Mouse (Mus musculus) forebrain, embryonic 10.5 days (tissue): ENCODE data around the gene Ank2. TPM values are rescaled to one million over a fixed set of nuclear protein-coding genes. Genes with fewer than 3 reads are reported as not detected.

Source experiments
- DNase-seq: peaks from one replicate; pipeline ENCODE4 v3.0.0-alpha.2; 2017; ENCODE audit warnings: low spot score; ENCODE audit errors: extremely low spot score
- H3K27ac ChIP-seq: fragments of 300-500 bp; sonication (generic); 2 replicates; pipeline ENCODE4 v1.5.1; 2016; ENCODE audit warnings: mild to moderate bottlenecking
- H3K27me3 ChIP-seq: fragments of 300-500 bp; sonication (generic); 2 replicates; pipeline ENCODE4 v1.6.1; 2016; ENCODE audit warnings: mild to moderate bottlenecking; ENCODE audit not compliant: poor library complexity, severe bottlenecking
- H3K36me3 ChIP-seq: fragments of 300-500 bp; sonication (generic); replicated peaks from 2 replicates; pipeline ENCODE4 v1.6.1; 2016; ENCODE audit warnings: mild to moderate bottlenecking, moderate library complexity
- H3K4me1 ChIP-seq: fragments of 300-500 bp; sonication (generic); 2 replicates; pipeline ENCODE4 v1.6.1; 2016
- H3K4me3 ChIP-seq: fragments of 300-500 bp; sonication (generic); 2 replicates; pipeline ENCODE4 v1.5.1; 2016; ENCODE audit warnings: mild to moderate bottlenecking, moderate library complexity
- H3K9me3 ChIP-seq: fragments of 300-500 bp; sonication (generic); 2 replicates; pipeline ENCODE4 v1.6.1; 2016; ENCODE audit warnings: mild to moderate bottlenecking, moderate library complexity
- WGBS: fragments of 180-500 bp; shearing (Covaris S2); methylation state at CpG from one replicate; pipeline ENCODE4 v1.1.7; 2016; 5-methylcytosine and 5-hydroxymethylcytosine counted together
- polyA plus RNA-seq: library from polyadenylated mRNA; unstranded; fragments of >200 nt; fragmentation: Nextera tagmentation; extraction: Ambion mirVana; gene quantifications from 2 replicates; pipeline ENCODE4 v1.2.1, GENCODE M21; 2016

Ank2 gene
- polyA plus RNA-seq, 1 experiment from 2014 or later, result 36.3 TPM

DNA sequence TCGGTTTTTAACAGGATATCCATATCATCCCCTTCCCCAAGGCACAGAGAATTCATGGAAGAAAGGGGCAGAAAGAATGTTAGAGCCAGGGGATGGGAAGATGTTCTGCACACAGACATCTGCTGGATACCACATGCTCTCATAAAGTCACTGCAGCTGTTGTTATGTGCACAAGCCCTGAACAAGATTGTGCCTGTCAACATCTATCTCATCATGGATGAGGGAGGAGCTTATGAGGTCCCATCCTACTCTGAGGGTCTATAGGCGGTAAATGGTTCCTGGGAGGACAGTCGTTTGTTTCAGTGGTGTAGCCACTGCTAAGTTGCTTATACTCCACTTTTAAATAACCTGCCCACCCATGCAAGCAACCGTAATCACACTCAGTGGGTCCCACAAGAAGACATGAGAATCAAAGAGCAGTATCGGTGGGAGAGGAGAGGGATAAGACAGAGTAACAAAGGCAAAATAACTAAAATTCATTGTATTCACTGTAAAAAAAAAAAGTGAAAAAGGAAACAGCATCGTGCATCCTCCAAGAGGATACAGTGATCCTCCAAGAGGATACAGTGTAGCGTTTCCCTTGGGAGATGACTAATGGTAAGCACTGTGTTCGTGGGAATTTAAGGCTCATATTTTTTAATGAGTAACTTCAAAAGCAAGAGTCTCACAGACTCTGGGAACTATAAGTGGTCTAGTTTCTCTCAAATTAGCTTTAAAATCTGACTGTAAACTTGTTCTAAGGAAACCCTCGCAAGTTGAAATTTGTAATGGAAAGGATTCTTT, 136.3 kb downstream of the Ank2 start:
- DNase-seq, result no peak
- H3K27ac ChIP-seq, result no peak overlapping the region
- H3K9me3 ChIP-seq, result no peaks in the 10 kb centered on the region
- no peaks in the 10 kb centered on the region for H3K36me3 ChIP-seq
- no peak overlapping the region for H3K4me3 ChIP-seq
- WGBS, result 93% methylated on average over 9 of the region's 9 CpGs
- peaks cover 16% of the 10 kb centered on the region for H3K4me1 ChIP-seq
- no peaks in the 10 kb centered on the region; the same call in 1 of the 2 replicates for H3K27me3 ChIP-seq

DNA sequence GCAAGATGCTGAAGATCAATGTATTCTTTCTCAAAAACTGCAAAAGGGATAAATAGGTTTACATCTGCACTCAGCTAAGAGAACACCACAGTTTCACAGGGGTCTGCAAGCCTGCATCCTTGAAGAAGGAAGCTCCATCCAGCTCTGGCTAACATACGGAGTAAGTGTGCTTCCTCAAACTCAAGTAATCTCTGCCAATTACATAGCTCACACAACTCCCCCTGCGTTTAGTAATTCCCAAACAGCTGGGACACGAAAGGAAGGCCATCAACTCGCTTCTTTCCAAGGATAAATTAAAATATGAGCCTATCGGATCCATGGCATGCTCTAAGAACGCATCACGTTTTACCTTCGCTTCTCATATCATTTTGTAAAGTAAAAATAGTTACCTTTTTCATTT, 137.3 kb downstream of the Ank2 start:
- Histone ChIP-seq H3K4me3 (no peak overlapping the region), H3K27me3 (no peaks in the 10 kb centered on the region; the same call in 1 of the 2 replicates), H3K27ac (no peak overlapping the region), H3K36me3 (no peaks in the 10 kb centered on the region), H3K4me1 (peaks cover 15% of the 10 kb centered on the region), H3K9me3 (no peaks in the 10 kb centered on the region)
- DNase-seq, result no peak
- 78% methylated on average over 8 of the region's 8 CpGs for WGBS

DNA sequence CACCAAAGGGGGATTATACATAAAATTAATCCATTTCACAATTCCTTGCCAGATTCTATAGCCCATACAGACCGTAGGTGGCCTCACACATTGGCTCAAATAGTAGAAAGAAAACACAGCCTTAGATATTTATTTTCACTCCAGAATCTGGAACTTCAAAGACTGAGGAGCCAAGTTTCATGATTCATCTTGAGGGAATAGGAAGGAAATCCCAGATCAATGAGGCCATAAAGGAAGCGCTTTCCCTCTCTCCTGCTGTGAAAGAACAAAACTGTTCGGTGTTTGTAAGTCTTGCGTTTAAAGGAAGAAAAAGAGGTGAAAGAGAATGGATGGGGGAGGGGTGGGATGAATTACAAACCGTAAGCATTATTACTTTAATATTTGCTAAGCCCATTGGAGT, 137.8 kb downstream of the Ank2 start:
- H3K4me1 ChIP-seq, result peaks cover 15% of the 10 kb centered on the region
- H3K27ac ChIP-seq, result no peak overlapping the region
- H3K27me3 ChIP-seq, result no peaks in the 10 kb centered on the region; the same call in 1 of the 2 replicates
- no peak overlapping the region for H3K4me3 ChIP-seq
- no peaks in the 10 kb centered on the region for H3K9me3 ChIP-seq
- WGBS, result 44% methylated on average over 5 of the region's 5 CpGs
- no peak for DNase-seq
- H3K36me3 ChIP-seq, result no peaks in the 10 kb centered on the region

DNA sequence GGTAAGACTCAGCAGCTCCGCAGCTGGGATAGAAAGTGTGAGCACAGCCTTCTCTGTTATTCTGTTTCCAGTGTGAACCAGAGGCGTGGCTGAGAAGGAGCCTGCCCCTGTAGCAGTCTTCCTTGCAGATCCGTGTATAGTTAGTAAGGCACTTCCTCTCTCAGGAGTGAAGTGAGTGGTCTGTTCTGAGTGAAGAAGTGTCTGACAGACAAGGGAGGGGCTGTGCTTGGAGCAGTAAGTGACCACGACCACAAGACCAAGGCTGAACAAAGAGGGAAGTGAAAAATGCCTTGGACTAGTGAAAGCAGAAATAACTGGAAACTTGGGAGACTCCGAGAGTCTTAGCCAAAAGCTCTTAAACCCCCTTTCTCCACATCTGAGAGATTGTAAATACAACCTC, 143.9 kb downstream of the Ank2 start:
- DNase-seq, result no peak
- H3K27ac ChIP-seq, result no peak overlapping the region
- no peaks in the 10 kb centered on the region for H3K36me3 ChIP-seq
- no peak overlapping the region for H3K4me3 ChIP-seq
- no peaks in the 10 kb centered on the region for H3K27me3 ChIP-seq
- peaks cover 17% of the 10 kb centered on the region; the same call in 1 of the 2 replicates for H3K4me1 ChIP-seq
- 0 out of 2 replicates have a peak, but pooled peaks cover 3% of the 10 kb centered on the region for H3K9me3 ChIP-seq
- 57% methylated on average over 5 of the region's 5 CpGs for WGBS

DNA sequence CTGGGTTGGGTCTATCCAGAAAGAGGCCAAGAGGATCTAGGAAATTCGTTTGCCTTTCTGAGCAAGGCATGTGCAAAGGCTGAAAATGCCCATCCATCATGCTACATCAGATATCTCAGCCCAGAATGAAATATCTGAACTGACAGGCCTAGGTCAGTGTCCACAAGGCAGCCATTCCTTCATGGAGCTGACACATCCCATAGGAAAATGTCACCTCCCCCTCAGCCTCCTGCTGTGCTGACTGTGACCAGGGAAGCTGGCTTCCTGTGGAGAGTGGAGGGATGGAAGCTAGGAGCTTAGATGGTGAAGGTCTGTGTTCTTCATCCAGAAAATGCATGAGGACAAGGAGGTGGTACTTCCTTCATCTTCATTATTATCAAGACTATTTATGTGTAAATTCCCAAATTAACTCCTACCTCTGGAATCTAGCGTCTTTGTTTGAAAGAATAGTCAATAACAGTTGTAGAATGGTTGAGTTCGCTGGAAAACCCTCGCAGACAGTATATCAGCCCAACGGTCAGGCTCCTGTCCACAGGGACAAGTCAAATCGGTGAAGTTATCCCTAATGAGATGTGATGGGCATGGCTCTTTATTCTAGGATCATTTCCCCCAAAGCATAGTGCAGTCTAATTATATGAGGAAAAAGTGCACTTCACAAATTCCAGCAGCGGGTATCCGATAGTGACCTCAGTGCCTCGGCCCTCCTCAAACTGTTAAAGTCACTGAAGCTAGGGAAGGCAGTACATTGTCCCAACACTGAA, 148.4 kb downstream of the Ank2 start:
- peaks cover 8% of the 10 kb centered on the region; the same call in 1 of the 2 replicates for H3K4me1 ChIP-seq
- H3K27ac ChIP-seq, result no peak overlapping the region
- no peak overlapping the region for H3K4me3 ChIP-seq
- 91% methylated on average over 9 of the region's 9 CpGs for WGBS
- no peak for DNase-seq
- H3K36me3 ChIP-seq, result no peaks in the 10 kb centered on the region
- H3K9me3 ChIP-seq, result peaks cover 12% of the 10 kb centered on the region
- no peaks in the 10 kb centered on the region for H3K27me3 ChIP-seq

DNA sequence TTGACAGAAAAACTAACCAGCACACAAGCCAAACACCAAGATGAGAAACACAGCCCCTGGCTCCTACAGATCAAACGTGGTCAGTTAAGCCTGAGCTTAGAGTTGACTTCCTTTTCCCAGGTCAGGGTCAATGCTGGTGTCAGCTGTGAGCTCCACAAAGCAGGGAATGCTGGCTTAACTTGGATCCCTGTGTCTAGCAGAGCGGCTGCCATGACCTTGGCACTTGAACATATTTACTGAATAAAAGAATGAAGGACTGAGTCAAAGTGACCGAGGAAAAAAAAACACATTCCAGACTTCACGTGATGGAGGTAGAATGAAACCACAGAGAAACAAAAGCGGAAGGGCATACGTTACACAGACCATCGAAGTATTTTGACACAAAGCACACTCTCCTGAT, 150.2 kb downstream of the Ank2 start:
- no peak for DNase-seq
- H3K27me3 ChIP-seq, result no peaks in the 10 kb centered on the region
- WGBS, result 83% methylated on average over 7 of the region's 7 CpGs
- no peak overlapping the region for H3K27ac ChIP-seq
- no peak overlapping the region for H3K4me3 ChIP-seq
- H3K36me3 ChIP-seq, result no peaks in the 10 kb centered on the region
- peaks cover 12% of the 10 kb centered on the region for H3K9me3 ChIP-seq
- H3K4me1 ChIP-seq, result no peaks in the 10 kb centered on the region

DNA sequence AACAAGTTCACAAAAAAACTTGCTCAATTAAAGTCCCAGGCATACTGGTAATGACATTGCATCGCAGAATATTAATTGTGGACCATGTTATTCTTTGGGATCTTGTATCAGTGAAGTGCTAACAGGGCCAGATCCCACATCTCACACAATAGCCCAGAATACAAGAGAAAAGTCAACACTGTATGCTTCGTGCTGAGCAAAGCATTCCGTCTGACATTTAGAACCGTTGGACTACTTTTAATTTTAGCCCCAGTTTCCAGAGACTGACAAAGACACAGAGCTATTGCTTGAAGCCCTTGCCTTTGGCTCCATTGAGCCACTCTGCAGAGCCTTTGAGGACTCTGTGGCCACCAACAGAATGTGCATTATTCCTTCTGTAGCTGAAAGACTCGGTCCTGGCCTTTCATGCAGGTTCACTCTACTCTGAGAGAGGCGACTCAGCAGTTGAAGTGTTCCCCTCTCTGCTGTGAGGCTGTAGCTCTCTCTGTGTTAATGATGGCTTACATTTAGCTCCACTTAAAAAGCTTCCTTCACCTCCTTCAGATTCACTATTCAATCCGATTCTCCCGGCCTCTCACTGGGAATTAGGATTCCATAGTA, 153.2 kb downstream of the Ank2 start:
- H3K4me1 ChIP-seq, result peaks cover 7% of the 10 kb centered on the region; the same call in 1 of the 2 replicates
- no peak overlapping the region for H3K27ac ChIP-seq
- peaks cover 9% of the 10 kb centered on the region for H3K9me3 ChIP-seq
- H3K36me3 ChIP-seq, result no peaks in the 10 kb centered on the region
- H3K27me3 ChIP-seq, result no peaks in the 10 kb centered on the region
- no peak for DNase-seq
- WGBS, result 76% methylated on average over 8 of the region's 8 CpGs
- H3K4me3 ChIP-seq, result no peak overlapping the region

DNA sequence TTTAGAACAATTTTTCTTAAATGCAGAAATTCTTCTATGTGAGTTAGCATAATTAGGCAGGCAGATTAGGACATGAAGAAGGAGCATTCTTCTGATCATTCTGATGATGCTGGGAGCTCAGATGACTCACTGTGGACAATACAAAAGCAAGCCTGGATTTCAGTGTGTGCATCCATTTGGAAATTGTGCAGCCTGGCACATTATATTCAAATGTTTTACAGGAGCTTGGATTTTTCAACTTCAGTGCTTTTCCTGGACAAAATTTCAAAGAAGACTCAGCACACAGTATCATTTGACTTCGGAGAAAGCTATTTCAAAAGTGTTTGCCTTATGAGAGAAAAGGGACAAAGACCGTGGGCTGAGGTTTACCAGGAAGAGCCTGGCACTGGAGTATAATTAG, 157.8 kb downstream of the Ank2 start:
- Histone ChIP-seq H3K36me3 (no peaks in the 10 kb centered on the region), H3K9me3 (no peaks in the 10 kb centered on the region), H3K4me1 (peaks cover 8% of the 10 kb centered on the region; the same call in 1 of the 2 replicates), H3K27ac (no peak overlapping the region), H3K27me3 (no peaks in the 10 kb centered on the region), H3K4me3 (no peak overlapping the region)
- no peak for DNase-seq
- WGBS, result 84% methylated on average over 2 of the region's 2 CpGs

DNA sequence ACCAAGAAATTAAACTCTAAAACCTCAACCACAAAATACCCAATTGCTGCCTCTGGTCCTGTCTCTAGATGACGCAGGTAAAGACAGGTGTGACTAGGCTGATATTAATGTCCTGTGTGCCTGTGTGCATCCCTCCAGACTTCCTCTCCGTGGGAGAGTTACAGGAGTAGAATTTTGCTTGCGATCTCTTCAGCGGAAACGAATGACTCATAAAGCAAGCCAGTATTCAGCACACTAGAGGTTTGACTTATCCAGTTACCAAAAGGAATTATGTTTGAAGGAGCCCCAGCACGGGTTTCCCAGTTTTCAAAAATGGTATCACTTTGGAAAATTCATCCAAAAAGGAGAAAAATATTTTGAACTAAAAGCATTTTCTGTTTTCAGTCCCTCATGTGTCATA, 164.3 kb downstream of the Ank2 start:
- WGBS, result 89% methylated on average over 6 of the region's 6 CpGs
- H3K4me1 ChIP-seq, result no peaks in the 10 kb centered on the region
- no peak overlapping the region for H3K4me3 ChIP-seq
- H3K9me3 ChIP-seq, result no peaks in the 10 kb centered on the region
- DNase-seq, result no peak
- no peaks in the 10 kb centered on the region for H3K27me3 ChIP-seq
- H3K27ac ChIP-seq, result no peak overlapping the region
- H3K36me3 ChIP-seq, result no peaks in the 10 kb centered on the region; the same call in 1 of the 2 replicates

DNA sequence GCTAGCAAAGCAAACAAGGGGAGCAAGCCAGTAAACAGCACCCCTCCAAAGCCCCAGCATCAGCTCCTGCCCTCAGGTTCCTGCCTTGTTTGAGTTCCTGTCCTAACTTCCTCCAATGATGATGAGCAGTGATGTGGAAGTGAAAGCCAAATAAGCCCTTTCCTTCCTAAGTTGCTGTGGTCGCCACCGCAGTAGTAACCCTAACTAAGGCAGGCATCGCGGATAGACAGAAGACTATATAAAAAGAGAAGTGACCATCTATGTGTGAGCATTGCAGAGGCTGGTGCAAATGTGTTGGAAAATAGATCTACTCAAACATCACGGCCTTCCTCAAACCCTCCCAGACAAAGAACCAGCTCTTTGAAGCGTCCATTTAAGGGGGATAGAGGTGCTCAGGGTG, 167.6 kb downstream of the Ank2 start:
- no peak overlapping the region for H3K27ac ChIP-seq
- H3K4me3 ChIP-seq, result no peak overlapping the region
- H3K36me3 ChIP-seq, result no peaks in the 10 kb centered on the region; the same call in 1 of the 2 replicates
- DNase-seq, result no peak
- WGBS, result 89% methylated on average over 6 of the region's 6 CpGs
- no peaks in the 10 kb centered on the region for H3K9me3 ChIP-seq
- H3K27me3 ChIP-seq, result no peaks in the 10 kb centered on the region
- H3K4me1 ChIP-seq, result no peaks in the 10 kb centered on the region

DNA sequence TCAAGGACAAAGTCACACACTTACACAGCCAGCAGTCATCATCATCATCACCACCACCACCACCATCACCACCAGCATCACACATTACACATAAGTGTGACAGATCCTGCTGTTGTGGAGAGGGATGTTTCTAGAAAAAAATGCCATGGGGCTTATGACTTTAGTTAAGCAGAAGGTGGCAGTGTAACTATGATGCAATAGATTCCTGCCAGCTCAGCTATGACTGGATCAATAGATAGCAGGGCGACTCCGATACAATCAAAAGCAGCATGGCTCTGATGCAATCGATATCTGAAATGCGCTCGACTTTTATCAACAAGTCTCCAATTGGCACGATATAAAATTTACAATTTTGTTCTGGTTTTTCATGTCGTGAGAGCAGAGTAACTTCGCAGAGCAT, 172.8 kb downstream of the Ank2 start:
- Histone ChIP-seq H3K9me3 (no peaks in the 10 kb centered on the region), H3K4me1 (no peaks in the 10 kb centered on the region), H3K36me3 (no peaks in the 10 kb centered on the region), H3K4me3 (no peak overlapping the region), H3K27ac (no peak overlapping the region), H3K27me3 (no peaks in the 10 kb centered on the region)
- no peak for DNase-seq
- WGBS, result 90% methylated on average over 8 of the region's 8 CpGs

DNA sequence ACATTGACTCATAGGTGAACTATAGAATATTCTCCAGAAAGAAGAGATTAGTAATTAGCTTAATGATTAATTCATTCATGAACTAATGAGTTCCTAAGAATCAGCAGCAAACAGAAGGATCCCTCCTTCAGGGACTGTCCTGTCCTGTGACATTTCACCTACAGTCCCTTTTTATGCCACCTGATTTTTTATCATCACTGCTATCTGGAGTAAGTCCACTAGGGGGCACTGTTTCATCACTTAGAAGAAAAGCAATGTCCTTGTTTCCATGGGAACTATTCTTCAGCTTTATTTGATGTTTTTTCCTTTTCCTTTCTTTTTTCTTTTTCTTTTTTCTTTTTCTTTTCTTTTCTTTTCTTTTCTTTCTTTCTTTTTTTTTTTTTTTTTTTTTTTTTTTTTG, 176.3 kb downstream of the Ank2 start:
- Histone ChIP-seq H3K36me3 (no peaks in the 10 kb centered on the region), H3K4me3 (no peak overlapping the region), H3K9me3 (no peaks in the 10 kb centered on the region), H3K4me1 (no peaks in the 10 kb centered on the region), H3K27me3 (no peaks in the 10 kb centered on the region), H3K27ac (no peak overlapping the region)
- no peak for DNase-seq

DNA sequence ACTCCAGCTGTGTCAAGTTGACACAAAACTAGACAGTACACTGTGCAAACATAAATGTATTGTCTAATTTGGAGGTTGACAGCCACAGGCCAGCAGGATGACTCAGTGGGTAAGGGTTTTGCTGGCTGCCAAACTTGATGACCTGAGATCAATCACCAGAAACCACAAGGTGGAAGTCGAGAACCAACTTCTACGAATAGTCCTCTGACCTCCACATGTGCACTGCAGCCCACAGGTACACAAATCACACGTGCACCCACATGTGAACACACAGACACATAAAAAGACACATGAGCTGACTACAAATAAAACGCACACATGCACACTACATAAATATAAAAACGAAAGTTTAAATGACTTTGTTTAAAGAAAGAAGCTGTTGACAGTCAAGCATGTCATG, 177.5 kb downstream of the Ank2 start:
- Histone ChIP-seq H3K36me3 (no peaks in the 10 kb centered on the region), H3K27ac (no peak overlapping the region), H3K4me1 (no peaks in the 10 kb centered on the region), H3K27me3 (no peaks in the 10 kb centered on the region), H3K4me3 (no peak overlapping the region), H3K9me3 (no peaks in the 10 kb centered on the region)
- 91% methylated on average over 5 of the region's 5 CpGs for WGBS
- DNase-seq, result no peak
